Mouse (Mus musculus) adrenal gland, postnatal 25 days (tissue): ENCODE measurements around the gene Abcc12. TPM values are rescaled to one million over a fixed set of nuclear protein-coding genes. Genes with fewer than 3 reads are reported as not detected.

Experiments used
- microRNA-seq, 2 experiments: library from miRNA; unstranded; fragments of <30 nt; microRNA quantifications; one replicate each; pipeline ENCODE4 v1.2.0; 2021
- total RNA-seq: library from RNA; stranded (reverse); gene quantifications from 2 replicates; pipeline ENCODE4 v1.2.3, GENCODE M21; 2021

Gene Abcc12
- total RNA-seq, 1 experiment from 2014 or later, result not detected

Small RNA genes within 50 kb of the gene (microRNA-seq; reads per million reads assigned to microRNA genes)
- gene Gm44348, result 0 reads per million in 2 experiments

Other genes starting within 250 kb of the Abcc12 start
- 108 and 109 TPM in 2 replicates for gene Lonp2, start 43.4 kb upstream of the Abcc12 start, total RNA-seq
- gene Gm10638, start 165.0 kb upstream of the Abcc12 start, total RNA-seq, result 2.0 and 4.3 TPM in 2 replicates
- 19.1 and 20.3 TPM in 2 replicates for gene Siah1a, start 165.2 kb upstream of the Abcc12 start, total RNA-seq